Mouse (Mus musculus): ENCODE data around the gene Magea5. TPM values are rescaled to one million over a fixed set of nuclear protein-coding genes. Genes with fewer than 3 reads are reported as not detected.

The Magea5 gene
- not detected for total RNA-seq (2023)

DNA sequence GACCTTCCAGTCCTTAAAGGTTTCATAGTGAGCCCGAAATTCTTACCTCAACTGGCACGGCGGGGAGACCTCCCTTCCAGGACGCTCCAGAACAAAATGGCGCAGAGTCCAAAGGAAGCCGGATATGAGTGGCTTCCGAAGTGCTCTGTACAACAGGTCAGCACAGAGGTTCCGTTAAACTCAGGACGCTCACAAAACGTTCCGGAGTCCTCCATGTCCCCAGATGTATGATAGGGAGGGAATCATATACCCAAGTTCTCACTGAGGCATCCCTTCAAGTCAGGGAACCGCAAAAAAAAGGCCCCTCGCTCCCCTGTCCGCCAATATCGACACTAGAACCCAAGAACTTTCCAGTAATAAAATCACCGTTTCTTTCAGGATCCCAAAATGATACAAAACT lies at the start of gene Magea5:
Gene Magea5, minus strand, starts transcription at position 101 of the 400 bp plus-strand sequence.

DNA sequence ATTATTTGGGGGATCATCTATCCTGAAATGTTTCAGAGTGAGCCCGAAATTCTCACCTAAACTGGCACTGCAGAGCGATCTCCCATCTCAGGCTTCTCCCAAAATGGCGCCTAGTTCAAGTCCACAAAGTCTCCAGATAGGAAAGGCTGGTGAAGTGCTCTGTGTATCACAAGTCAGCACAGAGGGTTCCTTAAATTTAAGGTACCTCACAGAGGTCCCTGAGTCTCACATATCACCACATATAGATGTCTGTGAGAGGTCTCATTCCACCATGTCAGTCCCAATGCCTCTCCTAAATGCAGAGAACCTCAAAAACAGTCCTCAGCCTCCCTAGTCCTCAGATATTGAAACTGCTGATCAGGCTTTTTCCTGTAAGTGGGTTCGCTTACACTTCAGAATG lies 30.6 kb upstream of the Magea5 start, which contains the start of gene Magea2:
Gene Magea2, minus strand, starts transcription at position 101 of the 400 bp plus-strand sequence.

DNA sequence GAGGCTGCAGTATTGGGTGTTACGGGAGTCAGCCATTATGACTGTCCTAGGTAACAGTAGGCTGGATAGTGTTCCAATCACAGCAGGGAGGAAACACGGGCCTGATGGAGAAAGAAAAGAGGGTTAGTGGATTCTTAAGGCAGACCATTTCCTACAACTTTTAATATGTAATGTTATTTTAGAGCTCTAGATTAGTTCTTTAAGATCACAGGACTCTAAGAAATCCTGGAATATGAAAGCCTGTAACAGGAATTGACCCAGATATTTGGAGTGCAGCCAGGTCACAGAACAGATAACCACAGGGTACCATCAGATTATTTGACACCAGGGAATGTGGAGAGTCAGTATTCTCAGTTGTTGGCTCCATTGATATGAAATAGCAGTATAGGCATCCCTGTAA lies 26.7 kb upstream of the Magea5 start, which contains the start of gene Magea1:
Gene Magea1, minus strand, starts transcription at position 101 of the 400 bp plus-strand sequence.

Other genes with a start within 250 kb of the Magea5 start
- gene Cldn34b1, start 172.9 kb downstream of the Magea5 start, total RNA-seq (2023) = not detected
- gene Magea6, start 127.2 kb downstream of the Magea5 start, total RNA-seq (2023) = not detected
- not detected for gene Magea3, start 113.6 kb downstream of the Magea5 start, total RNA-seq (2023)
- not detected for gene Magea8, start 67.3 kb downstream of the Magea5 start, total RNA-seq (2023)
- gene Magea1, start 26.6 kb upstream of the Magea5 start, total RNA-seq (2023) = not detected
- gene Magea2, start 30.5 kb upstream of the Magea5 start, total RNA-seq (2023) = not detected
- not detected for gene Cldn34b2, start 65.3 kb upstream of the Magea5 start, total RNA-seq (2023)
- gene Sat1, start 153.3 kb upstream of the Magea5 start, total RNA-seq (2023) = 197 TPM
- 33.5 TPM for gene Acot9, start 199.3 kb upstream of the Magea5 start, total RNA-seq (2023)

Data from CD4-positive naive resting alpha-beta T cell, adult 57 days (primary cell).